Mouse (Mus musculus): ENCODE measurements around the gene Dbh. TPM values are rescaled to one million over a fixed set of nuclear protein-coding genes. Genes with fewer than 3 reads are reported as not detected.
A peak's percentile ranks its signal among the peaks of the same experiment; 100 is the strongest.

The Dbh gene
- polyA plus RNA-seq, 1 experiment from 2014 or later, result not detected

GRCm38 (mm10) chr2:27179101-27179500, 14.1 kb downstream of the Dbh start:
- 76% methylated on average over 8 of the region's 8 CpGs for WGBS
- no peak overlapping the region for H3K9ac ChIP-seq (ENCODE audit: low read depth, low read length)
- H3K27me3 ChIP-seq (ENCODE audit: control insufficient read depth, insufficient read depth, low read length), result no peaks in the 10 kb centered on the region
- no peak for ATAC-seq (ENCODE audit: low FRiP score, low TSS enrichment)
- H3K27ac ChIP-seq (ENCODE audit: low read depth, low read length), result no peak overlapping the region
- H3K36me3 ChIP-seq (ENCODE audit: control insufficient read depth, insufficient read depth, low read length), result no peaks in the 10 kb centered on the region
- H3K4me3 ChIP-seq (ENCODE audit: low read length), result no peak overlapping the region
- H3K4me1 ChIP-seq (ENCODE audit: control insufficient read depth, insufficient read depth, low read length), result peaks cover 10% of the 10 kb centered on the region; the same call in 1 of the 2 replicates
- H3K9me3 ChIP-seq (ENCODE audit: control insufficient read depth, low read length), result no peaks in the 10 kb centered on the region
- no peak overlapping the region for H3K4me2 ChIP-seq (replicated peaks; ENCODE audit: low read depth, low read length)

DNA sequence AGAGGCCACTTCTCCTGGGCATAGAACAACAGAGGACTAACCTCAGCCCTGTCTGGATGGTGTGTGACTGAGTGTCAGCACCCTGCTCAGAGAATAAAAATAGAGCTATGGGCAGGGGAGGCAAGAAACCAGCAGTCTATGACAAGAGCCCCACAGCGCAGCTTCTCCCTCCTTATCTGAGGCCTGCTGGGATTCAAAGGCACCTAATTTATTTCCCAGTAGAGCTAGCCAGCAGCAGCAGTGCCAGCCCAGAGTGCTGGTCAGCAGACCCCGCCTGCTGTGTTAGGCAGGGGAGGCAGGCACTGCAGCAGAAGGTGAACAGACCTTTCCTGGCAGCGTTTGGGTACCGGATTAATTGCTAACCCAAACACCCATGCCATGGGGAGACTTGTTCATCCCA, 16.9 kb downstream of the Dbh start:
- H3K36me3 ChIP-seq (ENCODE audit: control insufficient read depth, insufficient read depth, low read length), result no peaks in the 10 kb centered on the region
- WGBS, result 62% methylated on average over 4 of the region's 4 CpGs
- no peaks in the 10 kb centered on the region for H3K9me3 ChIP-seq (ENCODE audit: control insufficient read depth, low read length)
- H3K4me1 ChIP-seq (ENCODE audit: control insufficient read depth, insufficient read depth, low read length), result peaks cover 12% of the 10 kb centered on the region; the same call in 1 of the 2 replicates
- H3K27ac ChIP-seq (ENCODE audit: low read depth, low read length), result no peak overlapping the region
- H3K4me3 ChIP-seq (ENCODE audit: low read length), result no peak overlapping the region
- no peak for ATAC-seq (ENCODE audit: low FRiP score, low TSS enrichment)
- no peak overlapping the region for H3K9ac ChIP-seq (ENCODE audit: low read depth, low read length)
- H3K27me3 ChIP-seq (ENCODE audit: control insufficient read depth, insufficient read depth, low read length), result no peaks in the 10 kb centered on the region
- H3K4me2 ChIP-seq (replicated peaks; ENCODE audit: low read depth, low read length), result no peak overlapping the region

GRCm38 (mm10) chr2:27183734-27184133, 18.7 kb downstream of the Dbh start:
- Histone ChIP-seq H3K27ac (ENCODE audit: low read depth, low read length) (peak overlapping the region; percentile 30; the same call in 1 of the 2 replicates), H3K9me3 (ENCODE audit: control insufficient read depth, low read length) (no peaks in the 10 kb centered on the region), H3K4me2 (replicated peaks; ENCODE audit: low read depth, low read length) (no peak overlapping the region), H3K4me3 (ENCODE audit: low read length) (no peak overlapping the region), H3K9ac (ENCODE audit: low read depth, low read length) (no peak overlapping the region), H3K4me1 (ENCODE audit: control insufficient read depth, insufficient read depth, low read length) (peaks cover 12% of the 10 kb centered on the region; the same call in 1 of the 2 replicates), H3K27me3 (ENCODE audit: control insufficient read depth, insufficient read depth, low read length) (no peaks in the 10 kb centered on the region), H3K36me3 (ENCODE audit: control insufficient read depth, insufficient read depth, low read length) (no peaks in the 10 kb centered on the region)
- peak; percentile 66; the same call in 1 of the 2 replicates for ATAC-seq (ENCODE audit: low FRiP score, low TSS enrichment)
- 24% methylated on average over 12 of the region's 12 CpGs for WGBS

DNA sequence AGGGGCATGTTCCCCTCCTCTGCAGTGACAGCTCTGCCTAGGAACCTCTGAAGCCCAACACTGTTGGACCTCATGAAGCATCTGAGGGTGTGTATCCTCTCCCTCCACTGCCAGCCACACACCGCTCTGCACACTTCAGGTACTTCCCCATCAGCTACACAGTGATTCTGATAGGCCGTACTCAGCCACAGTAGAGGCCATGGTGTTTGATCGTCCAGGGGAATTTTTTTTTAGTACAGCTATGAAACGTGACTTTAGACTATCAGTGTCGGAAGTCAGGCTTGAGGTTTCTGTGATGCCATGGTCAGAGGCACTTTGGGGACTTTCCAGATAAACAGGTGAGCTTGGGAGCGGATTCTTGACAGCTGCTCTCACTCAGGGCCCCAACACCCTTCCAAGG, 22.5 kb downstream of the Dbh start:
- no peak overlapping the region for H3K27ac ChIP-seq (ENCODE audit: low read depth, low read length)
- no peaks in the 10 kb centered on the region for H3K27me3 ChIP-seq (ENCODE audit: control insufficient read depth, insufficient read depth, low read length)
- no peaks in the 10 kb centered on the region for H3K9me3 ChIP-seq (ENCODE audit: control insufficient read depth, low read length)
- peaks cover 12% of the 10 kb centered on the region; the same call in 1 of the 2 replicates for H3K4me1 ChIP-seq (ENCODE audit: control insufficient read depth, insufficient read depth, low read length)
- WGBS, result 73% methylated on average over 6 of the region's 6 CpGs
- H3K4me3 ChIP-seq (ENCODE audit: low read length), result no peak overlapping the region
- H3K4me2 ChIP-seq (replicated peaks; ENCODE audit: low read depth, low read length), result no peak overlapping the region
- no peak overlapping the region for H3K9ac ChIP-seq (ENCODE audit: low read depth, low read length)
- ATAC-seq (ENCODE audit: low FRiP score, low TSS enrichment), result no peak
- peaks cover 4% of the 10 kb centered on the region; the same call in 1 of the 2 replicates for H3K36me3 ChIP-seq (ENCODE audit: control insufficient read depth, insufficient read depth, low read length)

GRCm38 (mm10) chr2:27189994-27190393, 25.0 kb downstream of the Dbh start:
- H3K9me3 ChIP-seq (ENCODE audit: control insufficient read depth, low read length), result no peaks in the 10 kb centered on the region
- 31% methylated on average over 4 of the region's 4 CpGs for WGBS
- H3K9ac ChIP-seq (ENCODE audit: low read depth, low read length), result no peak overlapping the region
- ATAC-seq (ENCODE audit: low FRiP score, low TSS enrichment), result peak; percentile 77
- H3K27ac ChIP-seq (ENCODE audit: low read depth, low read length), result no peak overlapping the region
- peaks cover 4% of the 10 kb centered on the region; the same call in 1 of the 2 replicates for H3K36me3 ChIP-seq (ENCODE audit: control insufficient read depth, insufficient read depth, low read length)
- no peak overlapping the region for H3K4me2 ChIP-seq (replicated peaks; ENCODE audit: low read depth, low read length)
- no peaks in the 10 kb centered on the region for H3K4me1 ChIP-seq (ENCODE audit: control insufficient read depth, insufficient read depth, low read length)
- H3K4me3 ChIP-seq (ENCODE audit: low read length), result no peak overlapping the region
- no peaks in the 10 kb centered on the region for H3K27me3 ChIP-seq (ENCODE audit: control insufficient read depth, insufficient read depth, low read length)

- 30% methylated on average over 5 of the region's 5 CpGs for WGBS
- H3K4me3 ChIP-seq (ENCODE audit: low read length), result no peak overlapping the region
These were observed 33.7 kb downstream of the Dbh start for GRCm38 (mm10) chr2:27198551-27199246.

DNA sequence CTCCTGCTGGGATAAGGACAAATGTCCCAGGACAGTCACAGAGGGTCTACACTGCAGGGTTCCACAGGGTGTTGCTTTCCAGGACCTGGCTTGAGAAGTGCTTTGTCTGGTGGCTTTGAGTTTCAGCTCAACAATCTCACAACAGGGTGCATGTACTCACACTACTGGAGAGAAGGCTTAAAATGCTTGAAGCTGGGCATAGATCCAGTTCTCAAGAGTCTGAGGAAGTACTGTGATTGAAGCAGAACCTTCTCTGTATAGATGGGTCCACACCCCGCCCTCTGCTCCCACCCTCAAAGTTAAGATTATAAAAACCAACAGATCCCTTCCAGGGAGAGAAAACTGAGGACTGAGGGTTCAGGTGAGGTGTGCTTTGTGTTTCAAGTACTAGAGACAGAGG, 35.6 kb downstream of the Dbh start:
- Histone ChIP-seq H3K27ac (ENCODE audit: low read depth, low read length) (no peak overlapping the region), H3K4me1 (ENCODE audit: control insufficient read depth, insufficient read depth, low read length) (no peaks in the 10 kb centered on the region), H3K27me3 (ENCODE audit: control insufficient read depth, insufficient read depth, low read length) (no peaks in the 10 kb centered on the region), H3K4me3 (ENCODE audit: low read length) (no peak overlapping the region), H3K36me3 (ENCODE audit: control insufficient read depth, insufficient read depth, low read length) (no peaks in the 10 kb centered on the region; the same call in 1 of the 2 replicates), H3K9ac (ENCODE audit: low read depth, low read length) (no peak overlapping the region), H3K9me3 (ENCODE audit: control insufficient read depth, low read length) (no peaks in the 10 kb centered on the region), H3K4me2 (replicated peaks; ENCODE audit: low read depth, low read length) (no peak overlapping the region)
- no peak for ATAC-seq (ENCODE audit: low FRiP score, low TSS enrichment)
- 80% methylated on average over 1 of the region's 1 CpGs for WGBS

More at GRCm38 (mm10) chr2:27198551-27199246, 33.7 kb downstream of the Dbh start:
- ATAC-seq (ENCODE audit: low FRiP score, low TSS enrichment), result no peak
- no peaks in the 10 kb centered on the region for H3K9me3 ChIP-seq (ENCODE audit: control insufficient read depth, low read length)
- H3K9ac ChIP-seq (ENCODE audit: low read depth, low read length), result no peak overlapping the region
- H3K27me3 ChIP-seq (ENCODE audit: control insufficient read depth, insufficient read depth, low read length), result no peaks in the 10 kb centered on the region
- H3K36me3 ChIP-seq (ENCODE audit: control insufficient read depth, insufficient read depth, low read length), result no peaks in the 10 kb centered on the region; the same call in 1 of the 2 replicates
- no peak overlapping the region for H3K27ac ChIP-seq (ENCODE audit: low read depth, low read length)
- no peaks in the 10 kb centered on the region for H3K4me1 ChIP-seq (ENCODE audit: control insufficient read depth, insufficient read depth, low read length)
- no peak overlapping the region for H3K4me2 ChIP-seq (replicated peaks; ENCODE audit: low read depth, low read length)

DNA sequence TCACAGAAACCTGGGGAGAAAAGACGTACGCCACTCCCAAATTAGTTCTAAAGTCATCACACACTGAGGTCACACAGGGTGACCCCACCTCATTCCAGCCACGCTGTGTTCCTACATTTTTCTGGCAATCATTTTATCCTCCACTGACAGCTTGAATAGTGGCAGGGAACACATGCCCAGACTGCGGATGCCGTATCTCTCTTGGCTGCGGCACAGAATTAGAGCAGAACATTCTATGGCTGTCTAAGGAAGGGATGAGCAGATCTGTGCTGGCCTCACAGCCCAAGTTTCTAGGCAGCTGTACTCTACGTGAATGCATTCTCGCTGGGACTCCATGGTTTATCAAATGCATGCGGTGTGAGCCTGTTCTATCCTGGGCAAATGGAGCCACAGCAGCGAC, 40.6 kb downstream of the Dbh start:
- Histone ChIP-seq H3K36me3 (ENCODE audit: control insufficient read depth, insufficient read depth, low read length) (no peaks in the 10 kb centered on the region), H3K27ac (ENCODE audit: low read depth, low read length) (no peak overlapping the region), H3K4me1 (ENCODE audit: control insufficient read depth, insufficient read depth, low read length) (0 out of 2 replicates have a peak, but pooled peaks cover 3% of the 10 kb centered on the region), H3K4me2 (replicated peaks; ENCODE audit: low read depth, low read length) (no peak overlapping the region), H3K27me3 (ENCODE audit: control insufficient read depth, insufficient read depth, low read length) (no peaks in the 10 kb centered on the region), H3K9me3 (ENCODE audit: control insufficient read depth, low read length) (no peaks in the 10 kb centered on the region), H3K9ac (ENCODE audit: low read depth, low read length) (no peak overlapping the region), H3K4me3 (ENCODE audit: low read length) (no peak overlapping the region)
- ATAC-seq (ENCODE audit: low FRiP score, low TSS enrichment), result no peak
- 80% methylated on average over 10 of the region's 10 CpGs for WGBS

- Histone ChIP-seq H3K9me3 (ENCODE audit: control insufficient read depth, low read length) (no peaks in the 10 kb centered on the region), H3K9ac (ENCODE audit: low read depth, low read length) (no peak overlapping the region), H3K27ac (ENCODE audit: low read depth, low read length) (no peak overlapping the region), H3K4me2 (replicated peaks; ENCODE audit: low read depth, low read length) (no peak overlapping the region), H3K4me1 (ENCODE audit: control insufficient read depth, insufficient read depth, low read length) (0 out of 2 replicates have a peak, but pooled peaks cover 3% of the 10 kb centered on the region), H3K27me3 (ENCODE audit: control insufficient read depth, insufficient read depth, low read length) (no peaks in the 10 kb centered on the region), H3K36me3 (ENCODE audit: control insufficient read depth, insufficient read depth, low read length) (no peaks in the 10 kb centered on the region), H3K4me3 (ENCODE audit: low read length) (no peak overlapping the region)
- 83% methylated on average over 15 of the region's 15 CpGs for WGBS
- no peak for ATAC-seq (ENCODE audit: low FRiP score, low TSS enrichment)
These were observed 41.2 kb downstream of the Dbh start for GRCm38 (mm10) chr2:27206128-27206797.
